Mouse (Mus musculus) heart, adult 2 months (tissue): ENCODE measurements around the gene Gng8. TPM values are rescaled to one million over a fixed set of nuclear protein-coding genes. Genes with fewer than 3 reads are reported as not detected.

Source experiments
- DNase-seq, 2 experiments: peaks; one replicate each; pipeline ENCODE4 v3.0.0; 2021
- H3K27ac ChIP-seq: fragments of 200-600 bp; 2 replicates; pipeline ENCODE4 v1.8.1; 2022
- H3K27me3 ChIP-seq: fragments of 200-500 bp; 2 replicates; pipeline ENCODE4 v1.6.1; 2012; ENCODE audit warnings: mild to moderate bottlenecking, low read length, inconsistent platforms, mixed read lengths; ENCODE audit not compliant: control insufficient read depth, insufficient read depth
- H3K36me3 ChIP-seq: fragments of 200-500 bp; 2 replicates; pipeline ENCODE4 v1.6.1; 2012; ENCODE audit warnings: low read length, inconsistent platforms; ENCODE audit not compliant: control insufficient read depth, insufficient read depth
- H3K4me1 ChIP-seq: fragments of 200-500 bp; 2 replicates; pipeline ENCODE4 v1.6.1; 2011; ENCODE audit warnings: low read length; ENCODE audit not compliant: control insufficient read depth, insufficient read depth
- H3K4me3 ChIP-seq: fragments of 200-600 bp; 2 replicates; pipeline ENCODE4 v1.8.1; 2022
- H3K79me2 ChIP-seq: fragments of 200-500 bp; replicated peaks from 2 replicates; pipeline ENCODE4 v1.6.1; 2012; ENCODE audit warnings: mild to moderate bottlenecking, inconsistent platforms, low read length, moderate library complexity, mixed read lengths; ENCODE audit not compliant: control insufficient read depth, insufficient read depth
- H3K9ac ChIP-seq: fragments of 200-500 bp; 2 replicates; pipeline ENCODE4 v1.6.1; 2012; ENCODE audit warnings: low read depth, mild to moderate bottlenecking, control low read depth, inconsistent platforms, low read length, mixed read lengths
- CTCF ChIP-seq: fragments of 200-600 bp; IDR thresholded peaks from 2 replicates; pipeline ENCODE4 v1.8.1; 2022; ENCODE audit warnings: antibody characterized with exemption, mild to moderate bottlenecking, moderate library complexity
- EP300 ChIP-seq: fragments of 200-500 bp; IDR thresholded peaks from 2 replicates; pipeline ENCODE4 v1.6.1; 2011; ENCODE audit warnings: low read depth, low read length, control low read depth; ENCODE audit not compliant: insufficient read depth
- POLR2A ChIP-seq: fragments of 200-500 bp; IDR thresholded peaks from 2 replicates; pipeline ENCODE4 v1.6.1; 2011; ENCODE audit warnings: mild to moderate bottlenecking, low read depth, low read length, control low read depth; ENCODE audit not compliant: insufficient read depth
- WGBS: fragments of 180-500 bp; shearing (Covaris S2); methylation state at CpG from one replicate; pipeline ENCODE4 v1.1.7; 2018; 5-methylcytosine and 5-hydroxymethylcytosine counted together
- intact Hi-C: fragments of 180-260 bp; cut with DNase I; formaldehyde crosslinking; loops from one replicate; pipeline ENCODE4 v1.15.1; 2025
- polyA plus RNA-seq: library from polyadenylated mRNA; depleted of rRNA; stranded (reverse); fragments of >200 nt; gene quantifications from 2 replicates; pipeline ENCODE4 v1.2.3, GENCODE M21; 2012
- total RNA-seq, 2 experiments: library from RNA; stranded (reverse); gene quantifications; 2 replicates each; pipeline ENCODE4 v1.2.3; 2021

The Gng8 gene
- total and polyA plus RNA-seq, 3 experiments: 0.47 to 7.4 (median 1.6) TPM

DNA sequence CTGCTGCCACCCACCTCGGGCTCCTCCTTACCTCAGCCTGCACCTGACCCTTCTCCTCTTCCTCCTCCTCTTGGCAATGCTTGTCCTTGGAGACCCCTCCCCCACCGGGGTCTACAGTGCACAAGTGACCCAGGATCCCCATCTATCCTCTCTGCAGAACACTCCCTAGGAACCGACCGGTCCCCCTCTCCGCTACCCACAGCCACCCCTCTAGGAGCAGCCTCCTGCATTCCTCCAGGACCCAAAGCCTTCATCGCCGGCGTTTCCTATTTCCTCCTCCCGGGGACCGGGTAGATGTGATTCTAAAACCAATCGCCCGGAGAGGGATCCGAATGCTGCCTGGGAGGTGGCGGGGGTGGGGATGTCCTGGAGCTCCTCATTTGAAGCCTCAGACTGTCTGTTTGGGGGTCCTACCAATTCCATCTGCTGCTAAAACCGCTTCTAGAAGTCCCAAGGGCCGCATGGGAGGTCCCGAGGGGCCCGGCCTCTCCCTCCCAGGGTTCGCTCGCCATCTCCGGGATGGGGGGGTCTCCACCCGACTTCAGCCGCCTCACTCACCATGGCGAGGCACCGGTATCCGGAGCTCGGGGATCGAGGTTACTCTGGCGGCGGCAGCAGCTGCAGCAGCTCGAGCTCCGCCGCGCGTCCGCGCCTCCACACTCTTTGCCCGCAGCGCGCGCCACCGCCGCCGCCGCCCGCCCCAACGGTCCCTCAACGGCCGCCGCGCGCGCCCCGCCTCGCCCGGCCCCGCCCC lies 31.9 kb downstream of the Gng8 start:
- WGBS: under 1% methylated on average over 57 of the region's 57 CpGs
- peaks cover 5% of the 10 kb centered on the region; the same call in 1 of the 2 replicates for H3K79me2 ChIP-seq

DNA sequence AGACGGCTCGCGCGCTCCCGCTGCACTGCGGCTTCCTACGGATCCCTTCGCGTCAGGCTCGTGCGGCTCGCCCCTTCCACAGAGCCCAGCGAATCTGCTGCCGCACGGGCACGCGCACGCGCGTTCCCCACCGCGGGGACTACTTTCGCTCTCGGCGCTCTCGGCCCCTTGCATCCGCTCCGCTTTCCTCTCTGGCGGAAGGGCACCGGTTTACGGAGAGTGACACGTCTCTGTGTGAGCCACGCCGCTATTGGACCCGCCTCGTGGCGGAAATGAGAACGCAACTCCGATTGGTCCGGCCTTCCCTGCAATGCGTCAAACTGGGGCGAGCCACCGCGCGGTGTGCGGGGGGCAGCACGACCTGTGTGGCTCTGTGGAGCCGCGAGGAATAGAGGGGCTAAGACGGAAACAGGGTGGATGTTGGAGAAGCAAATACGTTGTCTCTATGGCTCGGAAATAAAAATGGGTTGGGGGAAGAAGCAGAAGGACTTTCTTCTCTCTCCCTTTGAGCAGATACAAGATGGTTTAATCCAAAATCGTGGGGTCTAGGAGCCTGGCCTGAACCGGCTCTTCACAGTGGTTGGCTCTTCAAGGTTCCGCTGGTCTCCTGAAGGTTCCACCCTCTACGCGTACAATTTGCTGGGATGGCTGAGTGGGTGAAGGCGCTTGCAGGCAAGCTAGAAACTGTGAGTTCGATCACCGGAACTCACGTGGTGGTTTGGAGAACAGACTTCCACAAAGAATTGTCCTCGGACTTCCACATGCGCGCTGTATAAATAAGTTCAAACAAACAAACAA lies 32.6 kb downstream of the Gng8 start, which contains the start of gene Calm3:
Gene Calm3 (minus strand): TSS at position 78 of the 798 bp plus-strand sequence.
- intact Hi-C loops: loop anchor here (10.0 kb wide), 1 partner anchor 309 kb away; the partner anchor contains the start of gene Arhgap35
- peak within 1 kb of the TSS; percentile 100 for H3K27ac ChIP-seq
- DNase-seq: peak; percentile 100
- peak within 1 kb of the TSS; percentile 91 for H3K9ac ChIP-seq
- peaks cover 5% of the 10 kb centered on the region; the same call in 1 of the 2 replicates for H3K79me2 ChIP-seq
- H3K27me3 ChIP-seq: no peaks in the 10 kb centered on the region
- 1% methylated on average over 64 of the region's 64 CpGs for WGBS
- peak within 1 kb of the TSS; percentile 98 for H3K4me3 ChIP-seq
- H3K36me3 ChIP-seq: no peaks in the 10 kb centered on the region
- H3K4me1 ChIP-seq: peaks cover 15% of the 10 kb centered on the region
- peak; percentile 77 for TF ChIP-seq POLR2A
- TF ChIP-seq EP300: peak; percentile 98
- TF ChIP-seq CTCF: no peak; the same call in 1 of the 2 replicates

More for the DNA sequence above, 31.9 kb downstream of the Gng8 start:
- no peaks in the 10 kb centered on the region for H3K36me3 ChIP-seq
- peak overlapping the region; percentile 91 for H3K9ac ChIP-seq
- no peak for TF ChIP-seq EP300
- H3K27ac ChIP-seq: peak overlapping the region; percentile 100
- H3K27me3 ChIP-seq: no peaks in the 10 kb centered on the region
- H3K4me1 ChIP-seq: peaks cover 15% of the 10 kb centered on the region
- intact Hi-C loops: loop anchor here (10.0 kb wide), 1 partner anchor 309 kb away; the partner anchor contains the start of gene Arhgap35
- peak overlapping the region; percentile 98 for H3K4me3 ChIP-seq
- peak in 1 of 2 experiments; percentile 49 for DNase-seq

DNA sequence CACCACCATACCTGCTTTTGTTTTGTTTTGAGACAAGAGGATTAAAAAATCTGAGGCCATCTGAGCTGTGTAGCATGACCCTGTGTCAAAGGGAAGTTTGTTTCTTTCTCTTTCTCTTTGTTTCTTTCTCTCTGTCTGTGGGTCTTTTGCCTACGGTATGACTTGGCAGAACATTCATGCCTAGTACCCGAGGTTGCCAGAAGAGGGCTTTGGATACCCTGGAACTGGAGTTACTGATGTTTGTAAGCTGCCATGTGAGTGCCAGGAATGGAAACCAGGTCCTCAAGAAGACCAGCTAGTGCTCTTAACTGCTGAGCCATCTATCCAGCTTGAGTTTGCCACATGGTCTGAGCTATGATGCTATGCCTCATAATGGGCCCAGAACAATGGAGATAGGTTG lies 36.8 kb downstream of the Gng8 start:
- Histone ChIP-seq H3K27ac (no peak overlapping the region), H3K4me1 (no peaks in the 10 kb centered on the region), H3K27me3 (no peaks in the 10 kb centered on the region), H3K9ac (no peak overlapping the region), H3K4me3 (no peak overlapping the region), H3K79me2 (0 out of 2 replicates have a peak, but pooled peaks cover under 1% of the 10 kb centered on the region), H3K36me3 (no peaks in the 10 kb centered on the region)
- no peak for DNase-seq
- no peak for TF ChIP-seq POLR2A
- TF ChIP-seq EP300: no peak
- no peak for TF ChIP-seq CTCF
- intact Hi-C loops: loop anchor here (10.0 kb wide), 1 partner anchor 314 kb away; the partner anchor contains the start of gene Arhgap35
- 34% methylated on average over 2 of the region's 2 CpGs for WGBS

DNA sequence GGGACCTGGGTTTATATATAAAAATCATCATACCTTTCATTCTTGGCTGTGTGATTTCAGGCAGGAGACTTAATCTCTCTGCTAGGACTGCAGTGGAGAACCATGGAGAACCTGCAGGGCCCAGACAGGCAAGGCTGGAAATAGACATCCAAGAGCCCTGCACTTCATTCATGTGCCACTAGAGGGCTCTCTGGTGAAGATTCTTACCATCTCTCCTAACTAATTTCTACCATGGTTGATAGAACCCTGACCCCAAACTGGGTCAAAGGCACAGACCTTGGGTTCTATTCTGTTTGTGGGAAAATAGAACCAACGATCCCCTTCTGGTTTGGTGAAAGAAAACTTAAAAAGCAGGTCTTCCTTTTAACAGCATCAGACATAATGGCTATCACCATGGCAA lies 39.3 kb downstream of the Gng8 start:
- TF ChIP-seq POLR2A: no peak
- TF ChIP-seq CTCF: no peak; the same call in 1 of the 2 replicates
- TF ChIP-seq EP300: no peak
- Histone ChIP-seq H3K4me3 (no peak overlapping the region), H3K4me1 (no peaks in the 10 kb centered on the region), H3K27ac (no peak overlapping the region), H3K79me2 (no peaks in the 10 kb centered on the region), H3K36me3 (no peaks in the 10 kb centered on the region), H3K27me3 (no peaks in the 10 kb centered on the region), H3K9ac (no peak overlapping the region)
- intact Hi-C loops: loop anchor here (1.0 to 5.0 kb wide), 2 partner anchors 121 to 135 kb away; no protein-coding TSS in a partner anchor
- 0% methylated on average over 1 of the region's 1 CpGs for WGBS
- peak; percentile 67 to 76 for DNase-seq

DNA sequence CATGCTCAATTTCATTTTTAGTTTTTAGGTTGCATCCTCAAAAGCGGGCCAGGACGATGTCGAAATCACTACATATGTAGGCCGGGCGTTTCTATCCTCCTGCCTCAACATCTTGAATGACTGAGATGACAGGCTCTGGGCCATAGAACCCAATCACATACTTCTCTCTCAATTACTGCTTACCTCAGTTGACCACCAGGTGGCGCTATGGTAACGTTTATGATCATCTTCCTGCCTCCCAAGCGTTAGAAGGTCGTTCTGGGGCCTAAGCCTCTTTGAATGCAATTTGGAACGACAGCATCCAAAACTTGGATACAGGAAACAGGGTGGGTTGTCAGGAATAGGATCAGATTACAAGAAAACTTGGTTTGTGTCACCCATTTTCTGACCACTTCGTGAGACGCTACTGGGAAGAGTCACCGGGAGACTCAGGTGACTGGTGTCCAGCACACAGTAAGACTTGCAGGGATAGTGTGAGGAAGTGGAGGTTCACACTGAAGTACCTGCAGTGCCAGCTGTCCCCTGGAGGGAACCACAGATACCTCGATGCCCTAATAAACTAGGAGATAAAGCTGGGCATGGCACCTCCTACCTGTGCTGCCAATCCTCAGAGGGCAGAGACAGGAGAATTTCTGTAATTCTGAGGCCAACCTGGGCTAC lies 40.5 kb downstream of the Gng8 start:
- intact Hi-C loops: loop anchor here (1.0 to 5.0 kb wide), 4 partner anchors 18 to 134 kb away; no protein-coding TSS in a partner anchor
- Histone ChIP-seq H3K9ac (no peak overlapping the region), H3K36me3 (no peaks in the 10 kb centered on the region), H3K79me2 (no peaks in the 10 kb centered on the region), H3K4me3 (no peak overlapping the region), H3K4me1 (no peaks in the 10 kb centered on the region), H3K27ac (no peak overlapping the region), H3K27me3 (no peaks in the 10 kb centered on the region)
- peak; percentile 76 to 78 for DNase-seq
- 20% methylated on average over 14 of the region's 14 CpGs for WGBS
- no peak for TF ChIP-seq POLR2A
- 0 out of 2 replicates have a peak, but pooled peaks have one; percentile 38 for TF ChIP-seq EP300
- peak; percentile 91 for TF ChIP-seq CTCF
